Mouse (Mus musculus) thymus, postnatal 4 days (tissue): ENCODE results near the gene Hmgb2.

Experiments used
- DNase-seq: peaks from one replicate; pipeline ENCODE4 v3.0.0; 2021

Hmgb2 gene

GRCm38 (mm10) chr8:57563726-57564125 lies 52.0 kb downstream of the Hmgb2 start:
- DNase-seq: no peak

GRCm38 (mm10) chr8:57565039-57565438 lies 53.3 kb downstream of the Hmgb2 start:
- DNase-seq: no peak
